Mouse (Mus musculus) limb, embryonic 11.5 days (tissue): ENCODE data around the gene Galnt17. TPM values are rescaled to one million over a fixed set of nuclear protein-coding genes. Genes with fewer than 3 reads are reported as not detected.

Experiments used
- ATAC-seq: fragments of 200-750 bp; cut with Nextera tagmentation; 2 replicates; pipeline ENCODE4 v1.8.0; 2017; ENCODE audit warnings: low read depth; ENCODE audit not compliant: insufficient number of reproducible peaks, low FRiP score, low TSS enrichment
- DNase-seq: peaks from one replicate; pipeline ENCODE4 v3.0.0-alpha.2; 2015; ENCODE audit warnings: low spot score
- H3K27ac ChIP-seq: fragments of 300-500 bp; sonication (generic); replicated peaks from 2 replicates; pipeline ENCODE4 v1.5.1; 2014; ENCODE audit warnings: low read depth, mild to moderate bottlenecking, low read length
- H3K27me3 ChIP-seq: fragments of 300-500 bp; sonication (generic); 2 replicates; pipeline ENCODE4 v1.6.1; 2014; ENCODE audit warnings: mild to moderate bottlenecking, low read length, mixed read lengths; ENCODE audit not compliant: control insufficient read depth, insufficient read depth
- H3K36me3 ChIP-seq: fragments of 300-500 bp; sonication (generic); 2 replicates; pipeline ENCODE4 v1.6.1; 2014; ENCODE audit warnings: mild to moderate bottlenecking, low read length, moderate library complexity, mixed read lengths; ENCODE audit not compliant: control insufficient read depth, insufficient read depth
- H3K4me1 ChIP-seq: fragments of 300-500 bp; sonication (generic); 2 replicates; pipeline ENCODE4 v1.6.1; 2014; ENCODE audit warnings: low read length, mixed read lengths; ENCODE audit not compliant: control insufficient read depth, insufficient read depth
- H3K4me2 ChIP-seq: fragments of 300-500 bp; sonication (generic); 2 replicates; pipeline ENCODE4 v1.6.1; 2014; ENCODE audit warnings: low read depth, mild to moderate bottlenecking, moderate library complexity; ENCODE audit not compliant: severe bottlenecking
- H3K4me3 ChIP-seq: fragments of 300-500 bp; sonication (generic); 2 replicates; pipeline ENCODE4 v1.5.1; 2014; ENCODE audit warnings: low read depth, low read length
- H3K9ac ChIP-seq: fragments of 300-500 bp; sonication (generic); 2 replicates; pipeline ENCODE4 v1.6.1; 2014; ENCODE audit warnings: mild to moderate bottlenecking, low read length
- H3K9me3 ChIP-seq: fragments of 300-500 bp; sonication (generic); 2 replicates; pipeline ENCODE4 v1.6.1; 2016; ENCODE audit warnings: low read length; ENCODE audit not compliant: control insufficient read depth
- WGBS: fragments of 180-500 bp; shearing (Covaris S2); extraction: QIAGEN DNeasy Blood & Tissue Kit; methylation state at CpG from one replicate; pipeline ENCODE4 v1.1.7; 2014; 5-methylcytosine and 5-hydroxymethylcytosine counted together
- polyA plus RNA-seq: library from polyadenylated mRNA; unstranded; fragments of >200 nt; fragmentation: Nextera tagmentation; extraction: Ambion mirVana; gene quantifications from 2 replicates; pipeline ENCODE4 v1.2.1, GENCODE M21; 2014

The Galnt17 gene
- polyA plus RNA-seq, 1 experiment from 2014 or later, result 1.1 TPM

GRCm38 (mm10) chr5:131236906-131237305, 71.4 kb downstream of the Galnt17 start:
- no peak overlapping the region for H3K4me3 ChIP-seq
- no peak overlapping the region for H3K27ac ChIP-seq
- H3K36me3 ChIP-seq, result no peaks in the 10 kb centered on the region
- 59% methylated on average over 8 of the region's 8 CpGs for WGBS
- ATAC-seq, result no peak
- no peak overlapping the region for H3K9ac ChIP-seq
- H3K27me3 ChIP-seq, result no peaks in the 10 kb centered on the region
- no peak overlapping the region for H3K4me2 ChIP-seq
- H3K9me3 ChIP-seq, result no peaks in the 10 kb centered on the region
- H3K4me1 ChIP-seq, result no peaks in the 10 kb centered on the region
- no peak for DNase-seq

- no peaks in the 10 kb centered on the region for H3K9me3 ChIP-seq
- DNase-seq, result no peak
- no peak for ATAC-seq
- no peaks in the 10 kb centered on the region for H3K4me1 ChIP-seq
- no peak overlapping the region for H3K4me3 ChIP-seq
- H3K4me2 ChIP-seq, result no peak overlapping the region
- H3K27ac ChIP-seq, result no peak overlapping the region
- WGBS, result 92% methylated on average over 8 of the region's 8 CpGs
- no peaks in the 10 kb centered on the region for H3K27me3 ChIP-seq
- no peak overlapping the region for H3K9ac ChIP-seq
- no peaks in the 10 kb centered on the region for H3K36me3 ChIP-seq
These were observed 74.5 kb downstream of the Galnt17 start for GRCm38 (mm10) chr5:131233828-131234227.

GRCm38 (mm10) chr5:131231060-131231459, 77.2 kb downstream of the Galnt17 start:
- no peak for ATAC-seq

GRCm38 (mm10) chr5:131229744-131230143, 78.6 kb downstream of the Galnt17 start:
- no peak overlapping the region for H3K4me2 ChIP-seq
- 83% methylated on average over 10 of the region's 10 CpGs for WGBS
- no peak overlapping the region for H3K9ac ChIP-seq
- H3K27me3 ChIP-seq, result no peaks in the 10 kb centered on the region
- DNase-seq, result no peak
- no peaks in the 10 kb centered on the region for H3K4me1 ChIP-seq
- H3K4me3 ChIP-seq, result no peak overlapping the region
- H3K9me3 ChIP-seq, result no peaks in the 10 kb centered on the region
- H3K27ac ChIP-seq, result no peak overlapping the region
- no peaks in the 10 kb centered on the region for H3K36me3 ChIP-seq
- ATAC-seq, result no peak

More at GRCm38 (mm10) chr5:131231060-131231459, 77.2 kb downstream of the Galnt17 start:
- no peak for DNase-seq
- no peaks in the 10 kb centered on the region for H3K36me3 ChIP-seq
- no peaks in the 10 kb centered on the region for H3K4me1 ChIP-seq
- H3K9ac ChIP-seq, result no peak overlapping the region
- no peaks in the 10 kb centered on the region for H3K9me3 ChIP-seq
- H3K27ac ChIP-seq, result no peak overlapping the region
- no peaks in the 10 kb centered on the region for H3K27me3 ChIP-seq
- no peak overlapping the region for H3K4me3 ChIP-seq
- no peak overlapping the region for H3K4me2 ChIP-seq
- 81% methylated on average over 11 of the region's 11 CpGs for WGBS

GRCm38 (mm10) chr5:131223416-131223815, 84.9 kb downstream of the Galnt17 start:
- Histone ChIP-seq H3K27ac (no peak overlapping the region), H3K9ac (no peak overlapping the region), H3K4me1 (no peaks in the 10 kb centered on the region), H3K4me2 (no peak overlapping the region), H3K4me3 (no peak overlapping the region), H3K9me3 (no peaks in the 10 kb centered on the region), H3K27me3 (no peaks in the 10 kb centered on the region), H3K36me3 (no peaks in the 10 kb centered on the region)
- ATAC-seq (no peak), DNase-seq (no peak)
- 69% methylated on average over 1 of the region's 1 CpGs for WGBS

- 92% methylated on average over 10 of the region's 10 CpGs for WGBS
These were observed 85.6 kb downstream of the Galnt17 start for GRCm38 (mm10) chr5:131222498-131223244.

GRCm38 (mm10) chr5:131218221-131218620, 90.1 kb downstream of the Galnt17 start:
- H3K4me1 ChIP-seq, result no peaks in the 10 kb centered on the region
- H3K4me3 ChIP-seq, result no peak overlapping the region
- H3K27ac ChIP-seq, result no peak overlapping the region
- no peak for DNase-seq
- no peaks in the 10 kb centered on the region for H3K36me3 ChIP-seq
- no peak for ATAC-seq
- no peak overlapping the region for H3K9ac ChIP-seq
- no peak overlapping the region for H3K4me2 ChIP-seq
- no peaks in the 10 kb centered on the region for H3K27me3 ChIP-seq
- H3K9me3 ChIP-seq, result no peaks in the 10 kb centered on the region
- WGBS, result 88% methylated on average over 3 of the region's 3 CpGs

More at GRCm38 (mm10) chr5:131222498-131223244, 85.6 kb downstream of the Galnt17 start:
- no peaks in the 10 kb centered on the region for H3K36me3 ChIP-seq
- H3K4me1 ChIP-seq, result no peaks in the 10 kb centered on the region
- no peak overlapping the region for H3K9ac ChIP-seq
- H3K27ac ChIP-seq, result no peak overlapping the region
- H3K4me2 ChIP-seq, result no peak overlapping the region
- no peaks in the 10 kb centered on the region for H3K9me3 ChIP-seq
- DNase-seq (no peak), ATAC-seq (no peak)
- no peak overlapping the region for H3K4me3 ChIP-seq
- H3K27me3 ChIP-seq, result no peaks in the 10 kb centered on the region

- Histone ChIP-seq H3K27ac (no peak overlapping the region), H3K9ac (no peak overlapping the region), H3K9me3 (no peaks in the 10 kb centered on the region), H3K36me3 (no peaks in the 10 kb centered on the region), H3K4me1 (no peaks in the 10 kb centered on the region), H3K4me3 (no peak overlapping the region), H3K4me2 (no peak overlapping the region), H3K27me3 (no peaks in the 10 kb centered on the region)
- ATAC-seq, result no peak
- DNase-seq, result no peak
- WGBS, result 78% methylated on average over 3 of the region's 3 CpGs
These were observed 96.7 kb downstream of the Galnt17 start for GRCm38 (mm10) chr5:131211618-131212017.

- H3K4me1 ChIP-seq, result no peaks in the 10 kb centered on the region
- no peaks in the 10 kb centered on the region for H3K36me3 ChIP-seq
- WGBS, result 72% methylated on average over 2 of the region's 2 CpGs
- H3K9me3 ChIP-seq, result no peaks in the 10 kb centered on the region
- H3K9ac ChIP-seq, result no peak overlapping the region
- no peak for DNase-seq
- no peak overlapping the region for H3K4me2 ChIP-seq
- H3K27ac ChIP-seq, result no peak overlapping the region
- no peak overlapping the region for H3K4me3 ChIP-seq
- ATAC-seq, result no peak
- no peaks in the 10 kb centered on the region for H3K27me3 ChIP-seq
These were observed 107.2 kb downstream of the Galnt17 start for GRCm38 (mm10) chr5:131201146-131201545.
